10 mouse cellular contexts compared by ENCODE assay signal in genomic region chr1:194815547-194815946, GRCm38 (mm10).
DNase-seq lines count a peak whose midpoint lies in the region; ATAC-seq lines count a peak whose summit lies in the region.
"Had no signal": no experiment of that assay in that cellular context is flagged by ENCODE, and none has a peak within 500 bp of the region (broad histone marks: within the 10 kb centered on the region; RNA-seq: fewer than 3 reads in every experiment).

No protein-coding gene starts in this region.

- intact Hi-C loops in heart, postnatal 25 days (cut with DNase I): loop anchor here (5.0 kb wide), 1 partner anchor 63 kb away; no protein-coding TSS in a partner anchor

- DNase-seq in heart, adult 18-20 months: peak; percentile 45 to 49
- DNase-seq in heart, postnatal 25 days (ENCODE audit: low spot score): no peak
- DNase-seq in MEL-GATA-1-ER (ENCODE audit: extremely low read depth, low read depth): peak; percentile 84
- DNase-seq in heart, postnatal 4 days: peak; percentile 22
- DNase-seq in urinary bladder, postnatal 4 days (ENCODE audit: low spot score in 2 of 2): no peak
- no peak for DNase-seq in left cerebral cortex, adult 8-10 months (ENCODE audit: low spot score in 2 of 2)
- DNase-seq in layer of hippocampus, postnatal 25 days (ENCODE audit: extremely low spot score in 1 of 2, low spot score in 1 of 2): no peak
- DNase-seq: kidney, postnatal 10 days; thymus, postnatal 4 days had no signal

- peak; percentile 55 for ATAC-seq in erythroid progenitor cell, adult 5-6 weeks (replicated peaks; ENCODE audit: low FRiP score, poor library complexity, severe bottlenecking)

Comparison
In these comparisons a context has a peak if more than half of its experiments do, and no peak if none do; other contexts are left out.
1. DNase-seq: peak in heart, adult 18-20 months (2 of 2), MEL-GATA-1-ER (single experiment) and heart, postnatal 4 days (single experiment); none in heart, postnatal 25 days (single experiment), urinary bladder, postnatal 4 days (0 of 2), left cerebral cortex, adult 8-10 months (0 of 2) and layer of hippocampus, postnatal 25 days (0 of 2).